10 mouse cellular contexts compared by ENCODE assay signal in genomic region chr3:79283976-79284375, GRCm38 (mm10). TPM values are rescaled to one million over a fixed set of nuclear protein-coding genes. Genes with fewer than 3 reads are reported as not detected.
DNase-seq lines count a peak whose midpoint lies in the region; ATAC-seq lines count a peak whose summit lies in the region.
"Had no signal": no experiment of that assay in that cellular context is flagged by ENCODE, and none has a peak within 500 bp of the region (broad histone marks: within the 10 kb centered on the region; RNA-seq: fewer than 3 reads in every experiment).

No protein-coding gene starts in this region.

- H3K4me2 ChIP-seq in hindbrain, embryonic 12.5 days (replicated peaks), result peak overlapping the region; percentile 91
- H3K4me2 ChIP-seq in midbrain, embryonic 13.5 days (replicated peaks), result peak overlapping the region; percentile 96
- peak overlapping the region; percentile 92 for H3K4me2 ChIP-seq in hindbrain, embryonic 14.5 days (replicated peaks)

- H3K4me3 ChIP-seq in hindbrain, embryonic 12.5 days, result no peak overlapping the region
- H3K4me3 ChIP-seq in hindbrain, embryonic 10.5 days, result no peak overlapping the region; the same call in 1 of the 2 replicates
- H3K4me3 ChIP-seq in midbrain, embryonic 13.5 days (replicated peaks), result no peak overlapping the region
- no peak overlapping the region for H3K4me3 ChIP-seq in midbrain, embryonic 10.5 days
- no peak overlapping the region for H3K4me3 ChIP-seq in hindbrain, embryonic 14.5 days (replicated peaks; ENCODE audit: low read length)

- no peak for ATAC-seq in hindbrain, embryonic 12.5 days (ENCODE audit: low FRiP score)
- no peak for ATAC-seq in midbrain, embryonic 13.5 days
- no peak for ATAC-seq in hindbrain, embryonic 14.5 days (ENCODE audit: low FRiP score)

- peaks cover 7% of the 10 kb centered on the region for H3K27me3 ChIP-seq in hindbrain, embryonic 12.5 days
- H3K27me3 ChIP-seq in hindbrain, embryonic 10.5 days (ENCODE audit: insufficient read depth, poor library complexity, severe bottlenecking), result peaks cover 12% of the 10 kb centered on the region
- peaks cover 13% of the 10 kb centered on the region for H3K27me3 ChIP-seq in midbrain, embryonic 13.5 days
- peaks cover 13% of the 10 kb centered on the region for H3K27me3 ChIP-seq in midbrain, embryonic 10.5 days (ENCODE audit: low read depth, poor library complexity, severe bottlenecking)
- H3K27me3 ChIP-seq in hindbrain, embryonic 14.5 days (ENCODE audit: control insufficient read depth, insufficient read depth, low read length), result peaks cover 4% of the 10 kb centered on the region; the same call in 1 of the 2 replicates

- no peaks in the 10 kb centered on the region for H3K9me3 ChIP-seq in hindbrain, embryonic 12.5 days (replicated peaks)
- no peaks in the 10 kb centered on the region for H3K9me3 ChIP-seq in hindbrain, embryonic 10.5 days
- H3K9me3 ChIP-seq in midbrain, embryonic 13.5 days, result no peaks in the 10 kb centered on the region
- H3K9me3 ChIP-seq in midbrain, embryonic 10.5 days (replicated peaks), result no peaks in the 10 kb centered on the region
- H3K9me3 ChIP-seq in hindbrain, embryonic 14.5 days (ENCODE audit: control insufficient read depth, low read length), result no peaks in the 10 kb centered on the region

- H3K36me3 ChIP-seq in hindbrain, embryonic 12.5 days, result no peaks in the 10 kb centered on the region
- no peaks in the 10 kb centered on the region for H3K36me3 ChIP-seq in hindbrain, embryonic 10.5 days
- no peaks in the 10 kb centered on the region for H3K36me3 ChIP-seq in midbrain, embryonic 13.5 days
- H3K36me3 ChIP-seq in midbrain, embryonic 10.5 days, result no peaks in the 10 kb centered on the region
- H3K36me3 ChIP-seq in hindbrain, embryonic 14.5 days (replicated peaks; ENCODE audit: control insufficient read depth, insufficient read depth), result no peaks in the 10 kb centered on the region

- no peak for DNase-seq in hindbrain, embryonic 10.5 days (ENCODE audit: low spot score)
- DNase-seq in midbrain, embryonic 10.5 days (ENCODE audit: low spot score), result no peak
- DNase-seq in hindbrain, embryonic 14.5 days (ENCODE audit: low spot score), result no peak
- DNase-seq in layer of hippocampus, adult 18-20 months (ENCODE audit: low spot score in 2 of 2), result no peak
- DNase-seq in cerebellum, postnatal 14 days, result no peak

- H3K27ac ChIP-seq in hindbrain, embryonic 12.5 days, result no peak overlapping the region
- no peak overlapping the region for H3K27ac ChIP-seq in hindbrain, embryonic 10.5 days
- H3K27ac ChIP-seq in midbrain, embryonic 13.5 days, result no peak overlapping the region
- H3K27ac ChIP-seq in midbrain, embryonic 10.5 days (replicated peaks), result no peak overlapping the region
- no peak overlapping the region for H3K27ac ChIP-seq in hindbrain, embryonic 14.5 days
- H3K27ac ChIP-seq: macrophage had no signal

- WGBS in hindbrain, embryonic 12.5 days, result 59% methylated on average over 3 of the region's 3 CpGs
- 62% methylated on average over 3 of the region's 3 CpGs for WGBS in hindbrain, embryonic 10.5 days
- 82% methylated on average over 3 of the region's 3 CpGs for WGBS in midbrain, embryonic 13.5 days
- 81% methylated on average over 3 of the region's 3 CpGs for WGBS in midbrain, embryonic 10.5 days
- 80% methylated on average over 3 of the region's 3 CpGs for WGBS in hindbrain, embryonic 14.5 days

- peaks cover 28% of the 10 kb centered on the region for H3K4me1 ChIP-seq in hindbrain, embryonic 12.5 days
- peaks cover 56% of the 10 kb centered on the region for H3K4me1 ChIP-seq in hindbrain, embryonic 10.5 days (replicated peaks)
- peaks cover 45% of the 10 kb centered on the region for H3K4me1 ChIP-seq in midbrain, embryonic 13.5 days (replicated peaks)
- peaks cover 46% of the 10 kb centered on the region for H3K4me1 ChIP-seq in midbrain, embryonic 10.5 days
- peaks cover 38% of the 10 kb centered on the region for H3K4me1 ChIP-seq in hindbrain, embryonic 14.5 days (replicated peaks; ENCODE audit: control insufficient read depth, insufficient read depth, low read length)

- H3K9ac ChIP-seq in hindbrain, embryonic 12.5 days, result no peak overlapping the region
- H3K9ac ChIP-seq in midbrain, embryonic 13.5 days (replicated peaks), result no peak overlapping the region
- no peak overlapping the region for H3K9ac ChIP-seq in hindbrain, embryonic 14.5 days

RNA-seq across cellular contexts. Expression of gene Rapgef2, which starts 2.3 kb away (rescaled TPM):
- 12.1 and 12.4 TPM in 2 replicates for polyA plus RNA-seq in hindbrain, embryonic 12.5 days (2016; fragmentation: Nextera tagmentation; extraction: Ambion mirVana)
- polyA plus RNA-seq in hindbrain, embryonic 10.5 days (2016; fragmentation: Nextera tagmentation; extraction: Ambion mirVana), result 4.8 and 5.2 TPM in 2 replicates
- polyA plus RNA-seq in midbrain, embryonic 13.5 days (2015; fragmentation: Nextera tagmentation; extraction: Ambion mirVana), result 7.8 and 8.9 TPM in 2 replicates
- polyA plus RNA-seq in midbrain, embryonic 10.5 days (2016; fragmentation: Nextera tagmentation; extraction: Ambion mirVana), result 3.9 and 5.0 TPM in 2 replicates
- polyA plus RNA-seq in hindbrain, embryonic 14.5 days (2014; fragmentation: Nextera tagmentation; extraction: Ambion mirVana), result 13.9 and 16.1 TPM in 2 replicates
- 100 to 1,000 TPM; 158 to 163 TPM for total RNA-seq in layer of hippocampus, adult 18-20 months (2021)

RNA-seq across cellular contexts. Expression of gene Gm17359, which starts 52.5 kb away (rescaled TPM):
- polyA plus RNA-seq in hindbrain, embryonic 12.5 days (2016; fragmentation: Nextera tagmentation; extraction: Ambion mirVana), result 0.12 and 0.25 TPM in 2 replicates
- 0.12 TPM in 1 of 2 replicates, not detected in the other for polyA plus RNA-seq in hindbrain, embryonic 10.5 days (2016; fragmentation: Nextera tagmentation; extraction: Ambion mirVana)
- not detected in 2 replicates for polyA plus RNA-seq in midbrain, embryonic 13.5 days (2015; fragmentation: Nextera tagmentation; extraction: Ambion mirVana)
- 0.14 TPM in 1 of 2 replicates, not detected in the other for polyA plus RNA-seq in midbrain, embryonic 10.5 days (2016; fragmentation: Nextera tagmentation; extraction: Ambion mirVana)
- polyA plus RNA-seq in hindbrain, embryonic 14.5 days (2014; fragmentation: Nextera tagmentation; extraction: Ambion mirVana), result not detected in 2 replicates
- not detected for total RNA-seq in layer of hippocampus, adult 18-20 months (2021)
- total RNA-seq: hematopoietic stem cell, adult 5-6 weeks had no signal
- polyA plus RNA-seq: large intestine, adult 2 months; macrophage had no signal
